Mouse (Mus musculus) heart, adult 9 months (tissue): ENCODE data around the gene Wfdc12.

Experiments
- DNase-seq, 2 experiments: peaks; one replicate each; pipeline ENCODE4 v3.0.0; 2022; ENCODE audit warnings: low spot score in 2 of 2

The Wfdc12 gene

GRCm38 (mm10) chr2:164177831-164178230 lies 12.6 kb downstream of the Wfdc12 start:
- DNase-seq = no peak

DNA sequence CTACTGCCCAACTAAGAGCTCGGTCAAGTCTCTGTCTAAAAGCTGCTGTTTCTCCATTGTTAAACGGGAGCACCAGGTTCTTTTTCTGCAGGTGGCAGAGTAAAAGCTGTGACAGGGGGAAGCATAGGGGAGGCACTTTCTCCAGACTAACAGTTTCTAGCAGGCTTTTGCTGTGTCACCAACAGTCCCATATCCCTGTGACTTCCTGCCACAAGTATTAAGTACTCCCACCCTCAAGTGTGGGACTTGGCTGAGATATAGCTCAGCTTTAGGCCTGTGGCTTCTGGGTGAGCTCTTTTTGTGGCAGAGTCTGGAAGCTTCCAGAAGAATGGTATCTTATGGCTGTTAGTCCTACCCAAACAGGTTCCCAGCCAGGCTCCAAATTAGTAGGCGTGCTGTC lies 14.6 kb downstream of the Wfdc12 start:
- no peak for DNase-seq

- DNase-seq = no peak
Observed at GRCm38 (mm10) chr2:164174649-164175395, 15.6 kb downstream of the Wfdc12 start.

GRCm38 (mm10) chr2:164173394-164173793 lies 17.0 kb downstream of the Wfdc12 start:
- no peak for DNase-seq

GRCm38 (mm10) chr2:164170902-164171301 lies 19.5 kb downstream of the Wfdc12 start, which contains the start of gene Kcns1:
Kcns1 (minus strand) TSS chr2:164171113.
- DNase-seq = no peak

DNA sequence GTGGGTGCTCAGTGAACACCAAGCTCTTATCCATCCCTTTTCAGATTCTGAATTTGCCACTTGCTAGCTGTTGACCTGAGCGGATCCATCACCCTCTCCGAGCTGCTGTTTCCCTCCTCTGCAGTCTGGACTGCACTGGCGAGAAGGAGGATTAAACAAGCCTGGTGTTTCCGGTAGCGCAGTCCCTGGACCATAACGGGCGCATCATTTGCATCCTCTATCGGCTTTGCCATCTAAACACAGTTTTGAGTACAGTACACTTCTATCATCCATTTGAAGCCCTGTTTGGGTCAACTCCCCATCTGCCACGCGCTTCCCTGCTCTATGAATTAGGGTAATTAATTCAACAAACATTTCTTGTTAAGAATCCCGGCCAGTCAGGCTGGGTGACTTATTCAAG lies 20.1 kb downstream of the Wfdc12 start:
- DNase-seq = no peak

DNA sequence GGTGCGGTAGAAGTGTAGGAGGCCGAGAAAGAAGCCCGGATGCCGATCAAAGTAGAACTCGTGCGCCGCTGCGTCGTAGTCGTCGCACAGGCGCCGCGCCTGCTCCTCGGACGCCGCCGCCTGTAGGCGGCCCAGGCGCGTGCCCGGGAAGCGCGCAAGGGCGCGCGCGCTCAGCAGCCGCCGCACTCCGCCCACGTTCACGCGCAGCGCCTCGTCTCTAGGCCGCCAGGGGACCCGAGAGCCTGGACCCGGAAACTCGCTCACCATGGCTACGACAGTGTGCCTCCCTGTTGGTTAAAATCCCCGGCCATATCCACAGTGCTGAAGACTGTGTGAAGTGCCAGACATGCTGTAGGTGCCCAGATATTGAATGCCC lies 21.8 kb downstream of the Wfdc12 start:
- no peak for DNase-seq

DNA sequence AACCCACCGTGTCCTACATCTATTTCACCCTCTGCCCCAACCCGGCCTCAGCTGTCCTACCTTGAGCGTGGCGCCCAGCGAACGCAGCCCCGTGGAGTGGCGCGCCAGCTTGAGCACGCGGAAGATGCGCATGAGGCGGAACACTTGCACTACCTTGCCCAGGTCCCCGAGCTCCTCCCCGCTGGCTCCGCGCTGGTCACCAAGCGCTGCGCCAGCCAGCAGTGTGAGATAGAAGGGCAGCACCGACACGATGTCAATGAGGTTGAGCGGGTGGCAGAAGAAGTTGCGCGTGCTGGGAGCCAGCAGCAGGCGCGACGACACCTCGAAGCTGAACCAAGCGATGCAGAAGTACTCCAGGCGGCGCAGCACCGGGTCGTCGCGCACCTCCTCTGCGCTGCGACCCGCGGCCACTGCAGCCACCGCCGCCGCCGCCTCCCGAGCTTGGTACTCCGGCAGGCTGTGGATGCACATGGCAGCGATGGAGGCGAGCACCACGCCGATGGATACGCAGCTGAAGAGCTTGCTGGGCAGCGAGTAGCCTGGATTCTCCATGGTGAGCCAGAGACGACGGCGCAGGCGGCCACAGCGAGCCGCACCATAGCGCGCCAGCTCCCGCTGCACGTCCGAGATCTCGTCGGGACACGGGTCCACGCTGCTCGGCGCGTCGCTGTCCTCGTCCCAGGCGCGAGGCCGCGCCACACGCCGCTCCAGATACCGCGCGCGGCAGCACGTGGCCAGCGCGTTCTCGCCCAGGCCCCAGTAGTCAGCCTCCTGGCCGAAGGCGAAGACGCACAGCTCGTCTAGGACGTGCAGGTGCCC lies 22.4 kb downstream of the Wfdc12 start:
- no peak for DNase-seq

DNA sequence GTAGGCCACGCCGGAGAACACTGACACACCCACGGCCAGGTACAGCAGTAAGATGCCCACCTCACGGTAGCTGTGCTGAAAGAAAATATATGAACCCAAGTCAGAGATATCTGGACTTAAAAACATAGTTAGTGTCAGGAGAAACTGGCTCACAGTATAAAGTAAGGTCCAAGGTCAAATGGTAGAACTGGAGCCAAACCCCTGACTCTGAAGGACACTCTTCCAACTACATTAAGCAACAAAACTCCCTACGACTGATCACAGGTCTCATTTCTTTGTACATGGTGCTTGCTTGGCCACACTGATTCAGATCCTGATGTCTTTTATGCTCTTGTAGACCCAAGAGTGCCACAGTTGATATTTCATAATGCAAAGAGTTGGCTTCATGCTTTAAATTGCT lies 25.5 kb downstream of the Wfdc12 start:
- no peak for DNase-seq

DNA sequence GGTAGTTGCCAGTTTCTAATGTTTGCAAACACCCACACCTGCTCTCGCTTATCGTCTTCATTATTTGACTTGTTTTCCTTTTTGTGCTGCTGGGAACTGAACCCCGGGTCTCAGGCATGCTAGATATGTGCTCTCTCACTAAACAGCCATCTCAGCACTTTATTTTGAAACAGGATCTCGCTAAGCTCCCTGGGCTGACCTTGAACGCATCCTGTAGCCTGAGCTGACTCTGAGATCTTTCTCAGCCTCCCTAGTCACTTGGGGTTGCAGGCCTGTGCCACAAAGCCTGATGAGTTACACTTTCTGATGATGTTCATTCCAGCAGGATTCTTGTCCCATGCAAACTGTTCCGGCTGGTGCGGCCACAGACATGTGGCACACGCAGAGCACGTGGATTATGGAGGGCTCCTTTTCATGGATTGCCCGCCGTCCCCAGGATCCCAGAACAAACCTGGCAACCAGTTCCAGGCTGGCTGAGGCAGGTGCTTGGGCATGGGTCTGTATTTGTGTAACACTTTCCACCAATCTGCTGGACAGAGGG lies 28.8 kb downstream of the Wfdc12 start:
- DNase-seq = no peak

GRCm38 (mm10) chr2:164158838-164159237 lies 31.6 kb downstream of the Wfdc12 start:
- DNase-seq = no peak

- DNase-seq = no peak
Observed at GRCm38 (mm10) chr2:164156158-164156557, 34.2 kb downstream of the Wfdc12 start.

- no peak for DNase-seq
Observed at GRCm38 (mm10) chr2:164154007-164154406, 36.4 kb downstream of the Wfdc12 start.

GRCm38 (mm10) chr2:164152341-164152740 lies 38.1 kb downstream of the Wfdc12 start:
- DNase-seq = no peak

DNA sequence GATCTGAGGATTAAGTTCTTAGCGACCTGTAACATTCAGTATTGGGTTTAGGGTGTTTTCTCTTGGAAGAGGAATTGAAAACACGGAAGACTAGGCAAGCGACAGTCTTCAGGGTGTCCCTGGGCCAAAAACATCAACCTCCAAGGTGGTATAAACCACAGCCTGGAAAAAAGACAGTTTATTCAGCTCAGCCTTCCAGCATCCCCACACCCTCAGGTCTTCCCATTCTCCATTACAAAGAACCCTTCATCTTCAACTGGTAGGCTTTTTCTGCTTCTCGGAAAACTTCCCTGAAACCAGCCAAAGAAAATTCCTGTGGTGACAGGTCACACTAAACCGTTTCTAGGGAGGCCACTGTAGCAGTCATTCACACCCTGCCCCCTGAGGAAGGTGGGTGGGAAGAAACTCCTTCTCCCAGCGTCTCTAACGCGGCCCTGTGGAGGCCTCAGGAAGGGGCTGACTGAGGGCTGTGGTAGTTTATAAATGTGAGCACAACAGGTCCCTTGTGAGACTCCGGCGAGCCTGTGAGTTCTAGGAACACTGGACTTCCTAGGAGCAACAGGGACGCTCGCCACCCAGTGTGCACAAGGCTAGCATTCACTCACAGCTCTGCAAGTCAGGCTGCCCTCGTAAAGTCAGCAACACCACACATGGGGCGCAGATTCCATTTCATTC lies 40.2 kb downstream of the Wfdc12 start:
- no peak for DNase-seq

GRCm38 (mm10) chr2:164146556-164146955 lies 43.9 kb downstream of the Wfdc12 start:
- DNase-seq = no peak

GRCm38 (mm10) chr2:164144541-164144940 lies 45.9 kb downstream of the Wfdc12 start:
- no peak for DNase-seq

DNA sequence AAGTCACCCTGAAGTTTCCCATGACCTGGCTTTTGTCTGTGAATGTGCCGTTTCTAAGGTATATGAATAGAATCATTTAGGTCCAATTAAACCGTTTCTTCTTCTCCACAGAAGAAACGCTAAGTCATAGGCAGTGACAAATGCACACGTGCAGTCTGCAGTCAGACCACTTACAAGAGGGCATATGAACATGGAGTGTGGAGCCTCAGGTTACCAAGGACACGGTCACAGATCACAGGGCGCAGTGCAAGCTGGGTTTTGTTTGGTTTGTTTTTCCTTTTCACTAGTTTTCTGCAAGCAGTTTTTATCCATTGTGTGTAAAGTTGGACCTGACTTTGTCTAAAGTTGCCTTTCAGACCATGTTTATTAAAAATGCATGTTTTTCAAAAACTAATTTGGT lies 46.4 kb downstream of the Wfdc12 start:
- no peak for DNase-seq

DNA sequence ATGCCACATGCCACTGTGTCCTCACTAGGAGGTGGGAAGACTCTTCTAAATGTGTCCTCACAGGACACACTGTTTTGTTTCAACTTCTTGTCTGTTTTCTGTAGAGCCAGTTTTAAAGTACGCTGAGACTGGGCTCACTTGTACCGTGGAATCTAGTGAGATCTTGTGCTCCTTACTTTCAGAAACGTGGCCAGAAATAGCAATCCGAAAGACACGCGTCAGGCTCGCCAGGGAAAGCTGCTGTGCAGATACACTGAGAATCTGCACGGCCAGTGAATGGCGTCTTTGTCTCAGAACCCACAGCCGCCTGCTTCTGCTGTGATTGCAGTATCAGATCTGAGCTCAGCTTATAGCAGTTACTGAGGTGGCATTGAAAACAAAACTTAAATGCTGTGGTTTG lies 48.4 kb downstream of the Wfdc12 start:
- peak in 1 of 2 experiments; percentile 29 for DNase-seq
